Mouse (Mus musculus) MEL (cell line): ENCODE measurements around the gene Yeats4. TPM values are rescaled to one million over a fixed set of nuclear protein-coding genes. Genes with fewer than 3 reads are reported as not detected.

Experiments
- DNase-seq: peaks from one replicate; pipeline ENCODE4 v3.0.0; 2011; ENCODE audit warnings: low read depth, low spot score
- H3K27ac ChIP-seq: 2 replicates; pipeline ENCODE4 v1.5.1; 2012; ENCODE audit warnings: low read depth, mild to moderate bottlenecking, control low read depth, low read length, moderate library complexity; ENCODE audit not compliant: control insufficient read depth
- H3K27me3 ChIP-seq, 2 experiments: fragments of 150-350 bp in 1 of 2; sonication (generic) in 1 of 2; 2 replicates each; pipeline ENCODE4 v1.6.1; 2012; ENCODE audit warnings: low read length in 2 of 2, mild to moderate bottlenecking in 2 of 2, improper control_type of control experiment in 1 of 2, moderate library complexity in 1 of 2; ENCODE audit not compliant: insufficient read depth in 2 of 2, control insufficient read depth in 1 of 2
- H3K36me3 ChIP-seq, 2 experiments: 2 replicates each; pipeline ENCODE4 v1.6.1; 2012 to 2014; ENCODE audit warnings: low read length in 2 of 2, improper control_type of control experiment in 1 of 2, inconsistent platforms in 1 of 2, mild to moderate bottlenecking in 1 of 2; ENCODE audit not compliant: insufficient read depth in 2 of 2, control insufficient read depth in 1 of 2
- H3K4me1 ChIP-seq, 2 experiments: fragments of 150-350 bp in 1 of 2; sonication (generic) in 1 of 2; 2 replicates each; pipeline ENCODE4 v1.6.1; 2012; ENCODE audit warnings: low read length in 2 of 2, improper control_type of control experiment in 1 of 2, mild to moderate bottlenecking in 1 of 2; ENCODE audit not compliant: insufficient read depth in 2 of 2, control insufficient read depth in 1 of 2
- H3K4me3 ChIP-seq, 2 experiments: fragments of 150-350 bp in 1 of 2; sonication (generic) in 1 of 2; 2 replicates each; pipeline ENCODE4 v1.5.1; 2012; ENCODE audit warnings: low read depth in 2 of 2, low read length in 2 of 2, mild to moderate bottlenecking in 2 of 2, moderate library complexity in 2 of 2, control low read depth in 1 of 2, improper control_type of control experiment in 1 of 2; ENCODE audit not compliant: control insufficient read depth in 1 of 2, insufficient read depth in 1 of 2
- H3K79me2 ChIP-seq: 2 replicates; pipeline ENCODE4 v1.6.1; 2012; ENCODE audit warnings: mild to moderate bottlenecking, low read length, moderate library complexity; ENCODE audit not compliant: control insufficient read depth, poor library complexity, insufficient read depth
- H3K9ac ChIP-seq: 2 replicates; pipeline ENCODE4 v1.6.1; 2012; ENCODE audit warnings: low read depth, mild to moderate bottlenecking, control low read depth, low read length, moderate library complexity; ENCODE audit not compliant: control insufficient read depth, poor library complexity, severe bottlenecking
- H3K9me3 ChIP-seq: fragments of 150-350 bp; sonication (generic); replicated peaks from 2 replicates; pipeline ENCODE4 v1.6.1; 2012; ENCODE audit warnings: mild to moderate bottlenecking, low read length, improper control_type of control experiment, moderate library complexity; ENCODE audit not compliant: insufficient read depth
- ETS1 ChIP-seq: IDR thresholded peaks from 2 replicates; pipeline ENCODE4 v1.6.1; 2012; ENCODE audit warnings: low read depth, mild to moderate bottlenecking, inconsistent platforms, low read length, improper control_type of control experiment, moderate library complexity
- MEF2A ChIP-seq: IDR thresholded peaks from 2 replicates; pipeline ENCODE4 v1.6.1; 2014; ENCODE audit warnings: low read depth, mild to moderate bottlenecking, inconsistent platforms, low read length, improper control_type of control experiment; ENCODE audit not compliant: poor library complexity, insufficient replicate concordance, severe bottlenecking; ENCODE audit errors: extremely low read depth
- MYB ChIP-seq: IDR thresholded peaks from 2 replicates; pipeline ENCODE4 v1.6.1; 2011; ENCODE audit warnings: mild to moderate bottlenecking, low read depth, low read length, improper control_type of control experiment
- POLR2AphosphoS2 ChIP-seq: IDR thresholded peaks from 2 replicates; pipeline ENCODE4 v1.6.1; 2011; ENCODE audit warnings: low read length, improper control_type of control experiment
- TAL1 ChIP-seq: IDR thresholded peaks from 2 replicates; pipeline ENCODE4 v1.6.1; 2012; ENCODE audit warnings: mild to moderate bottlenecking, inconsistent platforms, low read length, moderate library complexity, mixed read lengths
- TBP ChIP-seq: IDR thresholded peaks from 2 replicates; pipeline ENCODE4 v1.8.0; 2011; ENCODE audit warnings: low read depth, low read length, improper control_type of control experiment
- USF1 ChIP-seq: IDR thresholded peaks from 2 replicates; pipeline ENCODE4 v1.6.1; 2014; ENCODE audit warnings: low read depth, mild to moderate bottlenecking, inconsistent platforms, low read length, improper control_type of control experiment, moderate library complexity
- USF2 ChIP-seq, 2 experiments: IDR thresholded peaks; 2 replicates each; pipeline ENCODE4 v1.6.1; 2011 to 2012; ENCODE audit warnings: improper control_type of control experiment in 2 of 2, low read length in 2 of 2, borderline replicate concordance in 1 of 2, inconsistent platforms in 1 of 2, low read depth in 1 of 2, mild to moderate bottlenecking in 1 of 2; ENCODE audit not compliant: insufficient read depth in 1 of 2
- ZNF384 ChIP-seq: IDR thresholded peaks from 2 replicates; pipeline ENCODE4 v1.6.1; 2012; ENCODE audit warnings: low read depth, mild to moderate bottlenecking, inconsistent platforms, low read length, improper control_type of control experiment
- polyA plus RNA-seq, 2 experiments: library from polyadenylated mRNA; stranded (reverse) in 1 of 2; unstranded in 1 of 2; fragments of >175 nt in 1 of 2; fragments of >200 nt in 1 of 2; gene quantifications; 2 replicates each; pipeline versions ENCODE4 v1.2.1 to v1.2.4; 2012; ENCODE audit warnings: low replicate concordance in 2 of 2, low read depth in 1 of 2; ENCODE audit not compliant: insufficient read length in 2 of 2, insufficient read depth in 1 of 2, missing spikeins in 1 of 2
- total RNA-seq: library from RNA; depleted of rRNA; stranded (reverse); fragments of 300-350 nt; gene quantifications from 2 replicates; pipeline ENCODE4 v1.2.3, GENCODE M21; 2012; rRNA removed

Gene Yeats4
- total and polyA plus RNA-seq, 3 experiments, result 61.8 to 106 TPM; not detected in 1

- H3K4me1 ChIP-seq, result 0 out of 4 replicates have a peak, but pooled peaks cover 0 to 4% of the 10 kb centered on the region in 2 experiments
- no peaks in the 10 kb centered on the region for H3K36me3 ChIP-seq
- TF ChIP-seq TAL1, result no peak
- TF ChIP-seq ZNF384, result no peak
- TF ChIP-seq POLR2AphosphoS2, result no peak
- no peak for TF ChIP-seq ETS1
- no peak for TF ChIP-seq MYB
- no peak overlapping the region for H3K4me3 ChIP-seq
- H3K9ac ChIP-seq, result no peak overlapping the region
- H3K9me3 ChIP-seq, result no peaks in the 10 kb centered on the region
- no peaks in the 10 kb centered on the region for H3K27me3 ChIP-seq
- no peak for DNase-seq
- no peak overlapping the region for H3K27ac ChIP-seq
- no peaks in the 10 kb centered on the region for H3K79me2 ChIP-seq
These were observed 52.2 kb downstream of the Yeats4 start for GRCm38 (mm10) chr10:117172069-117172468.

GRCm38 (mm10) chr10:117166785-117167425 lies 57.4 kb downstream of the Yeats4 start:
- no peaks in the 10 kb centered on the region for H3K36me3 ChIP-seq
- H3K27me3 ChIP-seq, result peaks cover 0 to 2% of the 10 kb centered on the region in 2 experiments; a peak in 2 of 4 replicates
- H3K9ac ChIP-seq, result no peak overlapping the region
- 0 out of 4 replicates have a peak, but pooled peaks cover 0 to 4% of the 10 kb centered on the region in 2 experiments for H3K4me1 ChIP-seq
- no peak for TF ChIP-seq MEF2A
- TF ChIP-seq USF2 (IDR thresholded peaks at IDR 0.05; ENCODE audit: borderline replicate concordance in 1 of 2, insufficient read depth in 1 of 2, low read depth in 1 of 2, low read length in 2 of 2), result no peak
- no peak for TF ChIP-seq USF1
- TF ChIP-seq TBP, result no peak
- TF ChIP-seq TAL1, result peak; percentile 45; the same call in 1 of the 2 replicates
- H3K9me3 ChIP-seq, result no peaks in the 10 kb centered on the region
- no peak overlapping the region for H3K4me3 ChIP-seq
- H3K79me2 ChIP-seq, result no peaks in the 10 kb centered on the region
- no peak overlapping the region for H3K27ac ChIP-seq
- DNase-seq, result peak; percentile 32

Other genes starting within 250 kb of the Yeats4 start
- gene Best3, start 238.2 kb downstream of the Yeats4 start, total RNA-seq, result not detected in 2 replicates
- gene Best3, start 238.2 kb downstream of the Yeats4 start, polyA plus RNA-seq, result not detected
- gene Lrrc10, start 179.2 kb downstream of the Yeats4 start, total RNA-seq, result not detected in 2 replicates
- under 1 TPM in 1 of 2 experiments, not detected in 1; 0.18 TPM for gene Lrrc10, start 179.2 kb downstream of the Yeats4 start, polyA plus RNA-seq
- gene Cct2, start 160.7 kb downstream of the Yeats4 start, total RNA-seq, result 543 and 600 TPM in 2 replicates
- gene Cct2, start 160.7 kb downstream of the Yeats4 start, polyA plus RNA-seq, result 100 to 1,000 TPM in 1 of 2 experiments, not detected in 1; 879 TPM
- gene Frs2, start 76.0 kb downstream of the Yeats4 start, total RNA-seq, result 6.6 and 6.7 TPM in 2 replicates
- 100 to 1,000 TPM in 1 of 2 experiments, 10 to 100 TPM in 1; 11.8 to 129 TPM for gene Frs2, start 76.0 kb downstream of the Yeats4 start, polyA plus RNA-seq
- gene 9530003J23Rik, start 14.2 kb upstream of the Yeats4 start, total RNA-seq, result not detected in 2 replicates
- gene 9530003J23Rik, start 14.2 kb upstream of the Yeats4 start, polyA plus RNA-seq, result not detected
- gene Lyz2, start 57.8 kb upstream of the Yeats4 start, total RNA-seq, result not detected in 2 replicates
- not detected for gene Lyz2, start 57.8 kb upstream of the Yeats4 start, polyA plus RNA-seq
- gene Lyz1, start 68.4 kb upstream of the Yeats4 start, total RNA-seq, result not detected in 2 replicates
- gene Lyz1, start 68.4 kb upstream of the Yeats4 start, polyA plus RNA-seq, result not detected
- gene Cpsf6, start 155.5 kb upstream of the Yeats4 start, total RNA-seq, result 88.2 and 103 TPM in 2 replicates
- 10 to 100 TPM in 1 of 2 experiments, not detected in 1; 85.7 TPM for gene Cpsf6, start 155.5 kb upstream of the Yeats4 start, polyA plus RNA-seq